Mouse (Mus musculus) neural tube, embryonic 15.5 days (tissue): ENCODE measurements around the gene Robo4. TPM values are rescaled to one million over a fixed set of nuclear protein-coding genes. Genes with fewer than 3 reads are reported as not detected.

Source experiments
- ATAC-seq: fragments of 200-750 bp; cut with Nextera tagmentation; 2 replicates; pipeline ENCODE4 v1.8.0; 2017; ENCODE audit warnings: mild to moderate bottlenecking, moderate TSS enrichment, moderate library complexity; ENCODE audit not compliant: low FRiP score
- H3K27ac ChIP-seq: fragments of 300-500 bp; sonication (generic); replicated peaks from 2 replicates; pipeline ENCODE4 v1.5.1; 2015; ENCODE audit warnings: mild to moderate bottlenecking, inconsistent platforms
- H3K27me3 ChIP-seq: fragments of 300-500 bp; sonication (generic); replicated peaks from 2 replicates; pipeline ENCODE4 v1.6.1; 2015; ENCODE audit warnings: inconsistent platforms
- H3K36me3 ChIP-seq: fragments of 300-500 bp; sonication (generic); 2 replicates; pipeline ENCODE4 v1.6.1; 2015; ENCODE audit warnings: inconsistent platforms
- H3K4me1 ChIP-seq: fragments of 300-500 bp; sonication (generic); 2 replicates; pipeline ENCODE4 v1.6.1; 2015; ENCODE audit warnings: inconsistent platforms
- H3K4me2 ChIP-seq: fragments of 300-500 bp; sonication (generic); 2 replicates; pipeline ENCODE4 v1.6.1; 2015; ENCODE audit warnings: inconsistent platforms, mild to moderate bottlenecking, moderate library complexity
- H3K4me3 ChIP-seq: fragments of 300-500 bp; sonication (generic); replicated peaks from 2 replicates; pipeline ENCODE4 v1.5.1; 2015; ENCODE audit warnings: mild to moderate bottlenecking, inconsistent platforms
- H3K9ac ChIP-seq: fragments of 300-500 bp; sonication (generic); replicated peaks from 2 replicates; pipeline ENCODE4 v1.6.1; 2015; ENCODE audit warnings: mild to moderate bottlenecking, inconsistent platforms
- H3K9me3 ChIP-seq: fragments of 300-500 bp; sonication (generic); replicated peaks from 2 replicates; pipeline ENCODE4 v1.6.1; 2016; ENCODE audit warnings: inconsistent platforms
- WGBS: fragments of 180-500 bp; shearing (Covaris S2); methylation state at CpG from one replicate; pipeline ENCODE4 v1.1.7; 2015; ENCODE audit warnings: mixed read lengths; 5-methylcytosine and 5-hydroxymethylcytosine counted together
- polyA plus RNA-seq: library from polyadenylated mRNA; unstranded; fragments of >200 nt; fragmentation: Nextera tagmentation; extraction: Ambion mirVana; gene quantifications from 2 replicates; pipeline ENCODE4 v1.2.1, GENCODE M21; 2015

Robo4 gene
- polyA plus RNA-seq, 1 experiment from 2014 or later: 5.4 TPM

DNA sequence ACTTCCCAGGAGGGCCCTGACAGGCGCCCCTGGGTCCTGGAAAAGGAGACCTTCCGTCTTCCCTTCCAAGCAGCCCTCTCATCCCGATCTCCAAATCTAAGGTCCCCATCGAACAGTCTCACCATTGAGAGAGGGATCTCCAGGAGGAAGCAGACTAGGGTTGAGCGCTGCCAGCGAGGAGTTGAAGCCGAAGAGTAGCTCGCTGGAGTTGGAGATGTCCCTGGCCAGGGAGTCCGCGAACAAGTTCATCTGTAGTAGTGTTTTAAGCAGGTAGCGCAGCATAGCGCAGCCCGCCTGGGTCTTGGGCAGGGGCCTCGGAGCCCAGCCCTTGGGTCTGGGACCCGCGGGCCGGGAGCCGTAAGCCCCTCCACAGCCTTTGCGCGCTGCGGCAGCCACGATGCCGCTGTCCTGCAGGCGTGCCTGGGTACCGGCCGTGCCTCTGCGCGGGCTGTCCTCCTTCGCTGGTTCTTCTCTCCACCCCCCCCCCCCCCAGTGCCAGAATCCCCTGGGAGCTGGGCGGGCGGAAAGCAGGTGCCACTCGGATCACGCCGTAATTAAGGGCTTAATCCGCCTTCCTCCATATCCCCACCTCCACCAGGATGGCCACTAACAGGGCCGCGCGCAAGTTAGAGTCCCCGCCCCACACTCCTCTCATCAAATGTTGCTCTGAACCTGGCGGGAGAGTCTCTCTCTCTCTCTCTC, 31.2 kb downstream of the Robo4 start, which contains the start of gene Robo3:
Gene Robo3 (minus strand): TSS at position 527 of the 702 bp plus-strand sequence.
- H3K9me3 ChIP-seq: no peaks in the 10 kb centered on the region
- H3K9ac ChIP-seq: no peak within 1 kb of the TSS; the same call in 1 of the 2 replicates
- WGBS: under 1% methylated on average over 37 of the region's 40 CpGs
- H3K27me3 ChIP-seq: peaks cover 71% of the 10 kb centered on the region
- no peak within 1 kb of the TSS for H3K27ac ChIP-seq
- H3K4me2 ChIP-seq: peak within 1 kb of the TSS; percentile 79
- no peaks in the 10 kb centered on the region for H3K36me3 ChIP-seq
- no peak for ATAC-seq
- peak within 1 kb of the TSS; percentile 38 for H3K4me3 ChIP-seq
- H3K4me1 ChIP-seq: peaks cover 38% of the 10 kb centered on the region

DNA sequence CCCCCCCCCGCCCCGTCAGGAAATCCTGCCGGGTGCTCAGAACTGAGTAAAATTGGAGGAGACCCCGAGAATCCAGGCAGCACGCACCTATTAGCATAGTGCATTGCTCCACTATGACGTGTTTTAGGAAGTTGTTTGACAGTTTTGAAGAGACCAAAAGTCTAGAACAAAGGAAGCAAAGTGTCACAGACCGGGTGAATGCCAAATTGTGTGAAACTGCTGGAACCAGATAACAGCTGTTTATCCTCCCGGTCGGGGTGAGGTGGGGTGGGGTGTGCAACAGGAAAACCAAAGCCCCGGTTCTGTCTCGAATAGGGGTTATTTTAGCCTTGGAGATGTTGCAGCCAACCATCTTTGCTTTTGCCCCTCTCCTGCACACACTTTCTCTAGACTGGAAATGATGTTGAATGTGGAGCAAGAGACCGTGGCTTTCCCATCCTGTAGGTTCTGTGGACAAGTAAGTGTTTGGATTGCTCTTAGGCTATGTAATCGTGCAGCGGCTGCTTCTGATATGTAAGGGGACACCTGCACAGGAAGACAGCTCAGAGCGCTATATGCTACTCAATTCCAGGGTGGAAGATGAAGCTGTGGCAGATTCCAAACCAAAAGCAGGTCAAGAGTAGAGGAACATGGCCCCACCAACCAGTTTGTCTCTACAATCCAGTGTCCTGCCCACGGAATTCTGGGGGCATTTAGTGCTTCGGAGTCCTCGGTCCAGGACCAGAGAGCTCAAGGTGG, 32.3 kb downstream of the Robo4 start:
- no peaks in the 10 kb centered on the region for H3K36me3 ChIP-seq
- no peak overlapping the region; the same call in 1 of the 2 replicates for H3K4me3 ChIP-seq
- H3K27ac ChIP-seq: no peak overlapping the region
- no peaks in the 10 kb centered on the region for H3K9me3 ChIP-seq
- peaks cover 62% of the 10 kb centered on the region for H3K27me3 ChIP-seq
- ATAC-seq: no peak
- no peak overlapping the region for H3K9ac ChIP-seq
- whole genome bisulfite sequencing: 4% methylated on average over 18 of the region's 18 CpGs
- peak overlapping the region; percentile 79 for H3K4me2 ChIP-seq
- H3K4me1 ChIP-seq: peaks cover 42% of the 10 kb centered on the region

DNA sequence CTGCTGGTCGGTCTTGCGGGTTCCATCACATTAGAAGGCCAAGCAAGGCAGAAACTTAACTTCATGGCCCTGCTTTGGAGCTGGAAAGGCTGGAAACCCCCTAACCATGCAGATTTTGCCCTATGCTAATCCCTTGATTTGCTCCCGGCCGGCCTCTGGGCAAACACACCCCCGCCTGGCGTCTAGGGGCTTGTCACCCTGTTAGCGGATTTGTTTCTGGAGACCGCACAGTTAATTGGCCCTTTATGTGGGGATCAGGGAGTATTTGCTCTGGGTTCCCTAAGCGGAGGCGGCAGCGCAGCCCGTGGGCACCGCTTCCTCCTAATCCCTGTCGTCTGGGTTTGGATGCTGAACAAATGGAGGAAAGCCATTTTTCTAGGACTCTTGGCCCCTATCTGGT, 33.2 kb downstream of the Robo4 start:
- no peak overlapping the region for H3K9ac ChIP-seq
- no peak overlapping the region for H3K4me2 ChIP-seq
- H3K4me3 ChIP-seq: no peak overlapping the region
- H3K9me3 ChIP-seq: no peaks in the 10 kb centered on the region
- peaks cover 55% of the 10 kb centered on the region for H3K27me3 ChIP-seq
- ATAC-seq: no peak
- H3K4me1 ChIP-seq: peaks cover 37% of the 10 kb centered on the region
- H3K27ac ChIP-seq: no peak overlapping the region
- H3K36me3 ChIP-seq: no peaks in the 10 kb centered on the region
- 4% methylated on average over 14 of the region's 14 CpGs for WGBS

DNA sequence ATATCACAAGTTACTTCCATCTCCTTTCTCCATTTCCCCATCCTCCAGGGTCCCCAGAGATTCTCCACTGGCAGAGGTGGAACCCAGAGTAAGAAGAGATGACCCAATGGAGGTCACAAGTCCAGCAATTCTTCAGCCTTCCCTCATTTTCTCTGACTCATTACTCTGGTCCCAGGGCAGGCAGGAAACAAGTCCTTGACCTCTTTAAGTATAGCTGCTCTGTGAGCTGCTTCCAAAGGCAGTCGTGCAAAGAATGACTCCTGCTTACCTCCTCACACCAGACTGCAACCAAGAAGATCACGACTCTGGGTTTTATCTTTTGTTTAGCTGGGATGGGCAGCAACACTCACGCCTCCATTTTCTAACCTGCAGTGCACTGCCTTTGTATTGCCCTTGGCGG, 33.9 kb downstream of the Robo4 start:
- H3K27ac ChIP-seq: no peak overlapping the region
- peaks cover 37% of the 10 kb centered on the region for H3K4me1 ChIP-seq
- no peak for ATAC-seq
- H3K4me3 ChIP-seq: no peak overlapping the region
- H3K27me3 ChIP-seq: peaks cover 55% of the 10 kb centered on the region
- H3K9ac ChIP-seq: no peak overlapping the region
- no peak overlapping the region for H3K4me2 ChIP-seq
- no peaks in the 10 kb centered on the region for H3K9me3 ChIP-seq
- 7% methylated on average over 4 of the region's 4 CpGs for WGBS
- no peaks in the 10 kb centered on the region for H3K36me3 ChIP-seq

DNA sequence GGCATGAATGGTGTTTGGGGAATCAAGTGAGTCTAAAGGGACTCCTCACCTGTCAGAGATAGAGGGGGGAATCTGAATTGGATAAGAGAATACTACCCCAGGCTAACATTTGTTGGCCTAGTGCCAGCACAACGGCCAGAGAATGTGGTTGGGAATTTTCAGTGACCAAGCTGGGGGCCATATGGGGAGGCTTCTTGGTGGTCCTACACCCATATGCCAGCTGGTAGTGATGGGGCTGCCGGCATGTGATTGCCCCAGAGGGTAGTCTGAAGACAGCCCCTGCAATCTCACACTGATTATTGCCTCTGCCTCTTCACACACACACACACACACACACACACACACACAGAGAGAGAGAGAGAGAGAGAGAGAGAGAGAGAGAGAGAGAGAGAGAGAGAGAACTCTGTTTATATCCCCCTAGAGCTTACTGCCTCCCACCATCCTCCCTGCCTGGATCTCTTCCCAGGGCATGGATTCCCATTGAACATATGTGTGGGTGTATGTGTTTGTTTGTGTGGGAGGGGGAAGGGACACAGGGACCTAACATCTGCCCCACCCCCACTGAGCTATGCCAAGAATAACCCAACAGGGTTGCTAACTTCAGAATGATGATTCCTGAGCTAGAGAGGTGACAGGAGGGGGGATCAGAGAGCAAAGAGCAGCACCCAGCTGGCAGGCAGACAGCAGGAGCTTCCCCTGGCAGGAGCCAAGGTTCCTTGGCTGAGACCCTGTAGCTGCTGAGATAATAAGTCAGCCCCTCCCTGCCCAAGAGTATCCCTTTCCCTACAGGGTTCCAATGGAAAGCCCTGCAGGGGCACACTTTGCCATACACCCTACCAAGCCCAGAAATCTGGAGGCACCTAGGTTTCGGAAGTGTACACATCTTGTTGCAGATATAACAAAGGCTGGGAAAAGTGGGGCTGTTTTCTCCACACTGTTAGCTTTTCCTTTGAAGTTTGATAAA, 36.4 kb downstream of the Robo4 start:
- Histone ChIP-seq H3K4me3 (no peak overlapping the region), H3K9ac (no peak overlapping the region), H3K27ac (no peak overlapping the region), H3K27me3 (peaks cover 32% of the 10 kb centered on the region), H3K4me2 (no peak overlapping the region), H3K36me3 (no peaks in the 10 kb centered on the region), H3K4me1 (peaks cover 21% of the 10 kb centered on the region), H3K9me3 (no peaks in the 10 kb centered on the region)
- WGBS: 21% methylated on average over 3 of the region's 3 CpGs
- no peak for ATAC-seq

DNA sequence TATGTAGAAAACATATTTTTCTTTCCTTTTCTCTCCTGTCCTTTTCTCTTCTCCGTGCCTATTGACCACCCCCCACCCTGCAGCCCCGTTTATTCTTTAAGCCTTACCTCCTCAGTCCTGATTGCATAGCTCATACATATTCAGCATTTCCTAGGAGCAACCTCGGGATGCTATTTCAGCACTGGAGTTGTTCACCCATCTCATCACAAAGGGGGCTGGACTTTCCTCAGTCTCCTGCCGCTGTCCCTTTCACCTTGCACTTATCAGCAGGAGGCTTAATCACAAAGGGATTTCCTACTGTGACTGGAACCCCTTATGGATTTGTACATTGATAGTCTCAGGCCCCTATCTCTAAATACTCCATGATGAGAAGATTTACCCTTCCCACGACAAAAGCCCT, 50.7 kb downstream of the Robo4 start:
- Histone ChIP-seq H3K36me3 (no peaks in the 10 kb centered on the region), H3K4me3 (no peak overlapping the region), H3K9me3 (no peaks in the 10 kb centered on the region), H3K4me2 (no peak overlapping the region), H3K9ac (no peak overlapping the region), H3K27me3 (peaks cover 28% of the 10 kb centered on the region), H3K4me1 (peaks cover 37% of the 10 kb centered on the region), H3K27ac (no peak overlapping the region)
- ATAC-seq: no peak
- 4% methylated on average over 5 of the region's 5 CpGs for WGBS

DNA sequence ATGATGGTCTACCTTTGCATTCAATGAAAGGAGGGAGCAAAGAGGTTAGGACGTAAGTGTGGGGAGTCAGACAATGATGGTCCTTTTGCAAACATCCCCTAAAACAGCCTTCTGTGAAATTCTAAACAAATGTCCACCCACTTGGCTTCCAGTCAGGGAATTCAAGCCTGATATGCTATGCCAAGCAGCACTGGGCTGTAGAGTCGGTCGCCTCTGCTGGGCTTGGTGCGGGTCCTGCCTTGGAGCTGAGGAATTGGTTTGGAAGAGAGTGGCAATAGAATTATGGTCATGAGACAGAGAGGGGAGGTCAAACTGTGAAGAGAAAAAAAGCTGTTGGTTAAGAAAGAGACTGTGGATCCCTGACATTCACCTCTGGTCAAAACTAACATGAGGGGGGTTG, 51.6 kb downstream of the Robo4 start:
- no peak overlapping the region for H3K4me3 ChIP-seq
- 29% methylated on average over 4 of the region's 4 CpGs for WGBS
- H3K27ac ChIP-seq: no peak overlapping the region
- no peak for ATAC-seq
- H3K4me1 ChIP-seq: peaks cover 44% of the 10 kb centered on the region
- peaks cover 29% of the 10 kb centered on the region for H3K27me3 ChIP-seq
- no peaks in the 10 kb centered on the region for H3K36me3 ChIP-seq
- no peak overlapping the region for H3K4me2 ChIP-seq
- H3K9ac ChIP-seq: no peak overlapping the region
- no peaks in the 10 kb centered on the region for H3K9me3 ChIP-seq

DNA sequence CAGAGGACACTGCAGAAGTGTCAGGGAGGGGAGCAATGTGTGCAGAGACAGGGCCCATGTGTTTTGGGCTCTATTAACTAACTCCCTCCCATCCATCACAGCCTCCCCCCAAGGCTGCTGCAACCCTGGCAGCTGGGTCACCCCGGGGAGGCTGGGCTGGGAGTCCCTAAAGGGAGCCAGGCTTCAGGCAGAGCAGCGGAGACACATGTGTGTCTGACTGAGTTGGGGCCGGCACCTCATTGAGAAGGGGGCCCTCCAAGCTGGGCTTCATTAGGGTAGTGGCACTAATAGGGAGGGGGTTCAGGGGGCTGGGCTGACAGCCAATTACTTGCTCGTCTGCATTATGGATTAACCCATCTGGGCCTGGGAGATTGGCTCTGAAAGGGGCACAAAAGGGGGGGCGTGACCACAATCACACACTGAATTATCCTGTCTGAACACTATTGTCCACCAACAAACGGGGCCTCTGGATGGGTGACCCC, 52.4 kb downstream of the Robo4 start:
- H3K9ac ChIP-seq: no peak overlapping the region
- peaks cover 26% of the 10 kb centered on the region for H3K27me3 ChIP-seq
- H3K36me3 ChIP-seq: no peaks in the 10 kb centered on the region
- 4% methylated on average over 6 of the region's 6 CpGs for WGBS
- H3K4me3 ChIP-seq: no peak overlapping the region
- H3K4me2 ChIP-seq: no peak overlapping the region
- peak; percentile 14; the same call in 1 of the 2 replicates for ATAC-seq
- H3K27ac ChIP-seq: no peak overlapping the region
- H3K9me3 ChIP-seq: no peaks in the 10 kb centered on the region
- H3K4me1 ChIP-seq: peaks cover 50% of the 10 kb centered on the region

DNA sequence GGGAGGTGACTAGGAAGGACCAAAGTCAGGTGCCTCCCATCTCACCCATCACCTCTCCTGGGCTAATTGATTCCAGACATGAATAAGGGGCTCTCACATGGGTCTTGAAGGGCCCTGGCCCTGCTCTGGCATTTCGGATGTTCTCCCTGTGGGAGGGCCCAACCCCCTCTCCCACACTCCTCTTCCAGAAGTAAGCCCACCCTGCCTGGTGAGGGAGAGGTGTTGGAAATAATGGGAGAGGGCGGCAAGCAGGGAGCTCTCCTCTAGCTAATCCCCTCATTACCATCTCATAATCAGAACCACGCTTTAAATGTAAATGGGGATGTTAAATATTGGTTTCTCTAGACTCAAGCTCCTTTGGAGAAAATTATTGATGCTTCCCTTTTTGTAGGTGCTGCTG, 53.3 kb downstream of the Robo4 start:
- H3K4me2 ChIP-seq: no peak overlapping the region
- H3K9me3 ChIP-seq: no peaks in the 10 kb centered on the region
- no peak overlapping the region for H3K27ac ChIP-seq
- no peak for ATAC-seq
- no peak overlapping the region for H3K4me3 ChIP-seq
- H3K4me1 ChIP-seq: peaks cover 59% of the 10 kb centered on the region
- peaks cover 22% of the 10 kb centered on the region for H3K27me3 ChIP-seq
- WGBS: 10% methylated on average over 3 of the region's 3 CpGs
- no peaks in the 10 kb centered on the region for H3K36me3 ChIP-seq
- no peak overlapping the region for H3K9ac ChIP-seq

DNA sequence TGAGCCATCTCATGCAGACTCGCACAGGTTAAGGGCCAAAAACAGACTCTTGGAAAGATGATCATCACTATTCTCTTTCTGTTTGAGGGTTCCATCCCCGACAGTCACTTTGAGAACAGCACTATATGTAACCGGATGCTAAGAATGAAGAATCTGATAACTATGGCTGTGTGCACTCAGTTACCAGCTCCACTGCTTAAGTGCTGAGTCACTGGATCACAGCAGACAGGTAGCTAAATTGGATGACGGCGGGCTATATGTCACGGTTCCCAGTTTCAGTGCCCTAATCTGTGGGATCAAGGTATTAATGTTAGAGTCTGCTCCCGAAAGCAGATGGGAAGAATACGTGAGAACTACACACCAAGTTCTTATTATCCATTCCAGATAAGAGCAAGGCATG, 54.2 kb downstream of the Robo4 start:
- no peaks in the 10 kb centered on the region for H3K9me3 ChIP-seq
- H3K27ac ChIP-seq: peak overlapping the region; percentile 54; the same call in 1 of the 2 replicates
- WGBS: 2% methylated on average over 8 of the region's 8 CpGs
- H3K27me3 ChIP-seq: peaks cover 19% of the 10 kb centered on the region
- no peaks in the 10 kb centered on the region for H3K36me3 ChIP-seq
- H3K4me3 ChIP-seq: peak overlapping the region; percentile 27; the same call in 1 of the 2 replicates
- ATAC-seq: no peak
- H3K9ac ChIP-seq: 0 out of 2 replicates have a peak overlapping the region, but pooled peaks have one; percentile 28
- peaks cover 68% of the 10 kb centered on the region for H3K4me1 ChIP-seq
- peak overlapping the region; percentile 53 for H3K4me2 ChIP-seq

DNA sequence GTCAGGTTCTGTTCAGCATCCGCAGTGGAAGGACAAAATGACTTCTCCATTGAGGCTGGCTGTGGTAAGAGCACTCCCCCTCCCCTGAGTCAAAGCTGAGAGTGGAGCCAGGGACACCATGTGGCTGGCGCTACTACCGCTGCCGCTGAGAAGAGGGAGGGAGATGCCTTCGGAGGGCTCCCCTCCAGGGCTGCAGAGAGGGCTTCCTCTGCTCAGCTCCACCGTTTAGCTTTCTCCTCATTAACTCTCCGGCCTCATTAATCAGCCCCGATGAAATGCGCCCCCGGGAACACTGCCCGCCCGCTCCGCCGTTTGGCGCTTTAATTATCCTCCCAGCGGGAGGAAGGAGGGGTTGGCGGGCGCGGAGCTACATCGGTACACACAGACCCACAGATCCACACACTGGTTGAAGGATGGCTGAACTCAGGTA, 54.8 kb downstream of the Robo4 start:
- Histone ChIP-seq H3K36me3 (no peaks in the 10 kb centered on the region), H3K4me2 (peak overlapping the region; percentile 53), H3K4me3 (peak overlapping the region; percentile 27), H3K4me1 (peaks cover 71% of the 10 kb centered on the region), H3K9ac (0 out of 2 replicates have a peak overlapping the region, but pooled peaks have one; percentile 28), H3K9me3 (no peaks in the 10 kb centered on the region), H3K27me3 (peaks cover 16% of the 10 kb centered on the region), H3K27ac (peak overlapping the region; percentile 54)
- WGBS: under 1% methylated on average over 20 of the region's 20 CpGs
- ATAC-seq: peak; percentile 80
